Mouse (Mus musculus) lung, embryonic 15.5 days (tissue): Measurements from ENCODE around the gene Tln2. TPM values are rescaled to one million over a fixed set of nuclear protein-coding genes. Genes with fewer than 3 reads are reported as not detected.
"Not testable (repeated sequence)": the region's sequence is repeated elsewhere in the genome, so short reads cannot be mapped to it uniquely, and the experiment has no call there.

ENCODE experiments used
- ATAC-seq: fragments of 200-750 bp; cut with Nextera tagmentation; 2 replicates; pipeline ENCODE4 v1.8.0; 2017; ENCODE audit warnings: moderate number of reproducible peaks, borderline replicate concordance; ENCODE audit not compliant: low FRiP score, low TSS enrichment; ENCODE audit errors: extremely low read depth
- H3K27ac ChIP-seq: fragments of 300-500 bp; sonication (generic); 2 replicates; pipeline ENCODE4 v1.5.1; 2015; ENCODE audit warnings: moderate library complexity, mild to moderate bottlenecking, inconsistent platforms
- H3K27me3 ChIP-seq: fragments of 300-500 bp; sonication (generic); 2 replicates; pipeline ENCODE4 v1.6.1; 2015; ENCODE audit warnings: inconsistent platforms
- H3K36me3 ChIP-seq: fragments of 300-500 bp; sonication (generic); 2 replicates; pipeline ENCODE4 v1.6.1; 2015; ENCODE audit warnings: inconsistent platforms
- H3K4me1 ChIP-seq: fragments of 300-500 bp; sonication (generic); 2 replicates; pipeline ENCODE4 v1.6.1; 2015; ENCODE audit warnings: inconsistent platforms
- H3K4me2 ChIP-seq: fragments of 300-500 bp; sonication (generic); 2 replicates; pipeline ENCODE4 v1.6.1; 2015; ENCODE audit warnings: inconsistent platforms, mild to moderate bottlenecking, moderate library complexity
- H3K4me3 ChIP-seq: fragments of 300-500 bp; sonication (generic); 2 replicates; pipeline ENCODE4 v1.5.1; 2015; ENCODE audit warnings: mild to moderate bottlenecking, inconsistent platforms
- H3K9ac ChIP-seq: fragments of 300-500 bp; sonication (generic); 2 replicates; pipeline ENCODE4 v1.6.1; 2015; ENCODE audit warnings: inconsistent platforms
- H3K9me3 ChIP-seq: fragments of 300-500 bp; sonication (generic); 2 replicates; pipeline ENCODE4 v1.6.1; 2016; ENCODE audit warnings: inconsistent platforms
- whole genome bisulfite sequencing: fragments of 180-500 bp; shearing (Covaris S2); methylation state at CpG from one replicate; pipeline ENCODE4 v1.1.7; 2015; 5-methylcytosine and 5-hydroxymethylcytosine counted together
- polyA plus RNA-seq: library from polyadenylated mRNA; unstranded; fragments of >200 nt; fragmentation: Nextera tagmentation; extraction: Ambion mirVana; gene quantifications from 2 replicates; pipeline ENCODE4 v1.2.1, GENCODE M21; 2015

The Tln2 gene
- polyA plus RNA-seq, 1 experiment from 2014 or later, result 14.1 TPM

- Histone ChIP-seq H3K9ac (no peak overlapping the region), H3K9me3 (no peaks in the 10 kb centered on the region), H3K4me2 (no peak overlapping the region), H3K27me3 (peaks cover 58% of the 10 kb centered on the region), H3K36me3 (no peaks in the 10 kb centered on the region), H3K4me1 (peaks cover 21% of the 10 kb centered on the region), H3K27ac (peak overlapping the region; percentile 25; the same call in 1 of the 2 replicates), H3K4me3 (no peak overlapping the region)
- 39% methylated on average over 4 of the region's 4 CpGs for WGBS
- ATAC-seq, result peak; percentile 42; the same call in 1 of the 2 replicates
Observed at GRCm38 (mm10) chr9:67287457-67287856, 272.0 kb downstream of the Tln2 start.

- Histone ChIP-seq H3K9ac (no peak overlapping the region), H3K9me3 (no peaks in the 10 kb centered on the region), H3K36me3 (no peaks in the 10 kb centered on the region), H3K4me1 (peaks cover 21% of the 10 kb centered on the region), H3K4me3 (no peak overlapping the region), H3K4me2 (no peak overlapping the region), H3K27me3 (peaks cover 62% of the 10 kb centered on the region), H3K27ac (peak overlapping the region; percentile 25; the same call in 1 of the 2 replicates)
- ATAC-seq, result peak; percentile 74; the same call in 1 of the 2 replicates
- 42% methylated on average over 3 of the region's 3 CpGs for WGBS
Observed at GRCm38 (mm10) chr9:67286801-67287200, 272.7 kb downstream of the Tln2 start.

GRCm38 (mm10) chr9:67285544-67285943 lies 274.0 kb downstream of the Tln2 start:
- H3K36me3 ChIP-seq, result no peaks in the 10 kb centered on the region
- peaks cover 25% of the 10 kb centered on the region for H3K4me1 ChIP-seq
- no peak overlapping the region for H3K27ac ChIP-seq
- H3K27me3 ChIP-seq, result peaks cover 61% of the 10 kb centered on the region
- no peak overlapping the region for H3K4me2 ChIP-seq
- ATAC-seq, result no peak
- no peak overlapping the region for H3K9ac ChIP-seq
- no peaks in the 10 kb centered on the region for H3K9me3 ChIP-seq
- 66% methylated on average over 3 of the region's 3 CpGs for WGBS
- no peak overlapping the region for H3K4me3 ChIP-seq

- Histone ChIP-seq H3K36me3 (no peaks in the 10 kb centered on the region), H3K4me2 (no peak overlapping the region), H3K4me1 (0 out of 2 replicates have a peak, but pooled peaks cover 10% of the 10 kb centered on the region), H3K4me3 (no peak overlapping the region), H3K9ac (no peak overlapping the region), H3K27ac (no peak overlapping the region), H3K9me3 (no peaks in the 10 kb centered on the region), H3K27me3 (peaks cover 71% of the 10 kb centered on the region)
- 58% methylated on average over 6 of the region's 6 CpGs for WGBS
- no peak for ATAC-seq
Observed at GRCm38 (mm10) chr9:67281812-67282211, 277.7 kb downstream of the Tln2 start.

- not testable (repeated sequence) for H3K9me3 ChIP-seq, H3K4me2 ChIP-seq, H3K4me1 ChIP-seq, H3K9ac ChIP-seq, H3K36me3 ChIP-seq, H3K4me3 ChIP-seq, H3K27ac ChIP-seq, ATAC-seq
- peaks cover 79% of the 10 kb centered on the region for H3K27me3 ChIP-seq
Observed at GRCm38 (mm10) chr9:67280311-67280710, 279.2 kb downstream of the Tln2 start.

GRCm38 (mm10) chr9:67276446-67276845 lies 283.1 kb downstream of the Tln2 start:
- ATAC-seq, result no peak
- H3K27ac ChIP-seq, result no peak overlapping the region
- H3K9me3 ChIP-seq, result no peaks in the 10 kb centered on the region
- no peak overlapping the region for H3K4me2 ChIP-seq
- no peaks in the 10 kb centered on the region for H3K36me3 ChIP-seq
- peaks cover 9% of the 10 kb centered on the region; the same call in 1 of the 2 replicates for H3K4me1 ChIP-seq
- H3K4me3 ChIP-seq, result no peak overlapping the region
- peaks cover 50% of the 10 kb centered on the region for H3K27me3 ChIP-seq
- no peak overlapping the region for H3K9ac ChIP-seq
- WGBS, result 80% methylated on average over 6 of the region's 6 CpGs

GRCm38 (mm10) chr9:67274296-67274695 lies 285.2 kb downstream of the Tln2 start:
- 38% methylated on average over 3 of the region's 3 CpGs for WGBS
- Histone ChIP-seq H3K4me1 (peaks cover 23% of the 10 kb centered on the region), H3K9ac (no peak overlapping the region), H3K27ac (no peak overlapping the region), H3K9me3 (no peaks in the 10 kb centered on the region), H3K4me2 (no peak overlapping the region), H3K36me3 (no peaks in the 10 kb centered on the region), H3K4me3 (no peak overlapping the region), H3K27me3 (peaks cover 40% of the 10 kb centered on the region; the same call in 1 of the 2 replicates)
- no peak for ATAC-seq

- Histone ChIP-seq H3K4me2 (no peak overlapping the region), H3K9me3 (no peaks in the 10 kb centered on the region), H3K36me3 (no peaks in the 10 kb centered on the region), H3K27me3 (peaks cover 31% of the 10 kb centered on the region; the same call in 1 of the 2 replicates), H3K4me3 (no peak overlapping the region), H3K9ac (no peak overlapping the region), H3K4me1 (peaks cover 30% of the 10 kb centered on the region), H3K27ac (no peak overlapping the region)
- ATAC-seq, result no peak
Observed at GRCm38 (mm10) chr9:67273362-67273761, 286.1 kb downstream of the Tln2 start.

- Histone ChIP-seq H3K36me3 (no peaks in the 10 kb centered on the region), H3K4me3 (no peak overlapping the region), H3K4me1 (peaks cover 41% of the 10 kb centered on the region), H3K9me3 (no peaks in the 10 kb centered on the region), H3K4me2 (no peak overlapping the region), H3K9ac (no peak overlapping the region), H3K27ac (peak overlapping the region; percentile 65), H3K27me3 (peaks cover 8% of the 10 kb centered on the region; the same call in 1 of the 2 replicates)
- no peak for ATAC-seq
- WGBS, result 35% methylated on average over 7 of the region's 7 CpGs
Observed at GRCm38 (mm10) chr9:67270734-67271133, 288.8 kb downstream of the Tln2 start.

GRCm38 (mm10) chr9:67270061-67270595 lies 289.4 kb downstream of the Tln2 start:
- 42% methylated on average over 7 of the region's 7 CpGs for WGBS
- no peak for ATAC-seq
- Histone ChIP-seq H3K36me3 (no peaks in the 10 kb centered on the region), H3K4me2 (no peak overlapping the region), H3K4me3 (no peak overlapping the region), H3K9ac (no peak overlapping the region), H3K4me1 (peaks cover 47% of the 10 kb centered on the region), H3K27me3 (peaks cover 2% of the 10 kb centered on the region; the same call in 1 of the 2 replicates), H3K27ac (peak overlapping the region; percentile 65), H3K9me3 (no peaks in the 10 kb centered on the region)

- ATAC-seq, result no peak
- Histone ChIP-seq H3K9ac (no peak overlapping the region), H3K4me1 (peaks cover 60% of the 10 kb centered on the region), H3K9me3 (no peaks in the 10 kb centered on the region), H3K36me3 (no peaks in the 10 kb centered on the region), H3K4me3 (no peak overlapping the region), H3K27ac (no peak overlapping the region), H3K27me3 (no peaks in the 10 kb centered on the region), H3K4me2 (no peak overlapping the region)
- 68% methylated on average over 8 of the region's 8 CpGs for WGBS
Observed at GRCm38 (mm10) chr9:67267276-67267990, 292.1 kb downstream of the Tln2 start.

GRCm38 (mm10) chr9:67265513-67265912 lies 294.0 kb downstream of the Tln2 start:
- Histone ChIP-seq H3K9ac (no peak overlapping the region), H3K27ac (peak overlapping the region; percentile 40), H3K4me2 (peak overlapping the region; percentile 20; the same call in 1 of the 2 replicates), H3K4me3 (no peak overlapping the region), H3K27me3 (no peaks in the 10 kb centered on the region), H3K9me3 (no peaks in the 10 kb centered on the region), H3K4me1 (peaks cover 61% of the 10 kb centered on the region), H3K36me3 (no peaks in the 10 kb centered on the region)
- no peak for ATAC-seq
- 58% methylated on average over 11 of the region's 11 CpGs for WGBS
